Mouse (Mus musculus): ENCODE measurements around the gene Susd2. TPM values are rescaled to one million over a fixed set of nuclear protein-coding genes. Genes with fewer than 3 reads are reported as not detected.

Susd2 gene
- polyA plus RNA-seq, 1 experiment, result 22.0 TPM

GRCm38 (mm10) chr10:75677571-75677970 is 33.8 kb upstream of the Susd2 start:
- DNase-seq, result no peak
- Histone ChIP-seq H3K27ac (ENCODE audit: insufficient read depth, low read length) (peak overlapping the region; percentile 56), H3K4me3 (replicated peaks; ENCODE audit: insufficient read depth, low read depth, low read length) (no peak overlapping the region), H3K27me3 (ENCODE audit: control insufficient read depth, insufficient read depth, low read length) (no peaks in the 10 kb centered on the region), H3K4me1 (ENCODE audit: control insufficient read depth, insufficient read depth, low read length) (peaks cover 39% of the 10 kb centered on the region)
- 8% methylated on average over 2 of the region's 2 CpGs for WGBS
- TF ChIP-seq POLR2A (IDR thresholded peaks at IDR 0.05; ENCODE audit: borderline replicate concordance, insufficient read depth, low read length), result no peak
- no peak for TF ChIP-seq CTCF (IDR thresholded peaks at IDR 0.05; ENCODE audit: borderline replicate concordance, insufficient read depth, low read depth, low read length)

GRCm38 (mm10) chr10:75676819-75677565 is 33.2 kb upstream of the Susd2 start:
- H3K4me3 ChIP-seq (replicated peaks; ENCODE audit: insufficient read depth, low read depth, low read length), result no peak overlapping the region
- TF ChIP-seq POLR2A (IDR thresholded peaks at IDR 0.05; ENCODE audit: borderline replicate concordance, insufficient read depth, low read length) (no peak), CTCF (IDR thresholded peaks at IDR 0.05; ENCODE audit: borderline replicate concordance, insufficient read depth, low read depth, low read length) (no peak)
- peaks cover 43% of the 10 kb centered on the region for H3K4me1 ChIP-seq (ENCODE audit: control insufficient read depth, insufficient read depth, low read length)
- 78% methylated on average over 7 of the region's 7 CpGs for WGBS
- H3K27me3 ChIP-seq (ENCODE audit: control insufficient read depth, insufficient read depth, low read length), result no peaks in the 10 kb centered on the region
- DNase-seq, result no peak
- H3K27ac ChIP-seq (ENCODE audit: insufficient read depth, low read length), result peak overlapping the region; percentile 56; the same call in 1 of the 2 replicates

- peaks cover 45% of the 10 kb centered on the region for H3K4me1 ChIP-seq (ENCODE audit: control insufficient read depth, insufficient read depth, low read length)
- no peaks in the 10 kb centered on the region for H3K27me3 ChIP-seq (ENCODE audit: control insufficient read depth, insufficient read depth, low read length)
- 47% methylated on average over 2 of the region's 2 CpGs for WGBS
- TF ChIP-seq CTCF (IDR thresholded peaks at IDR 0.05; ENCODE audit: borderline replicate concordance, insufficient read depth, low read depth, low read length), result no peak
- no peak for TF ChIP-seq POLR2A (IDR thresholded peaks at IDR 0.05; ENCODE audit: borderline replicate concordance, insufficient read depth, low read length)
- no peak for DNase-seq
- H3K27ac ChIP-seq (ENCODE audit: insufficient read depth, low read length), result 0 out of 2 replicates have a peak overlapping the region, but pooled peaks have one; percentile 6
- H3K4me3 ChIP-seq (replicated peaks; ENCODE audit: insufficient read depth, low read depth, low read length), result no peak overlapping the region
Observed at GRCm38 (mm10) chr10:75676286-75676685, 32.5 kb upstream of the Susd2 start.

GRCm38 (mm10) chr10:75675594-75675993 is 31.8 kb upstream of the Susd2 start:
- Histone ChIP-seq H3K4me3 (replicated peaks; ENCODE audit: insufficient read depth, low read depth, low read length) (no peak overlapping the region), H3K27me3 (ENCODE audit: control insufficient read depth, insufficient read depth, low read length) (no peaks in the 10 kb centered on the region), H3K27ac (ENCODE audit: insufficient read depth, low read length) (no peak overlapping the region), H3K4me1 (ENCODE audit: control insufficient read depth, insufficient read depth, low read length) (peaks cover 45% of the 10 kb centered on the region)
- TF ChIP-seq POLR2A (IDR thresholded peaks at IDR 0.05; ENCODE audit: borderline replicate concordance, insufficient read depth, low read length) (no peak), CTCF (IDR thresholded peaks at IDR 0.05; ENCODE audit: borderline replicate concordance, insufficient read depth, low read depth, low read length) (no peak)
- 49% methylated on average over 8 of the region's 8 CpGs for WGBS
- DNase-seq, result no peak

GRCm38 (mm10) chr10:75669936-75670335 is 26.1 kb upstream of the Susd2 start:
- TF ChIP-seq CTCF (IDR thresholded peaks at IDR 0.05; ENCODE audit: borderline replicate concordance, insufficient read depth, low read depth, low read length) (no peak), POLR2A (IDR thresholded peaks at IDR 0.05; ENCODE audit: borderline replicate concordance, insufficient read depth, low read length) (no peak)
- H3K4me1 ChIP-seq (ENCODE audit: control insufficient read depth, insufficient read depth, low read length), result peaks cover 25% of the 10 kb centered on the region
- H3K27me3 ChIP-seq (ENCODE audit: control insufficient read depth, insufficient read depth, low read length), result no peaks in the 10 kb centered on the region
- no peak for DNase-seq
- no peak overlapping the region for H3K27ac ChIP-seq (ENCODE audit: insufficient read depth, low read length)
- 100% methylated on average over 1 of the region's 1 CpGs for WGBS
- H3K4me3 ChIP-seq (replicated peaks; ENCODE audit: insufficient read depth, low read depth, low read length), result no peak overlapping the region

GRCm38 (mm10) chr10:75667911-75668270 is 24.1 kb upstream of the Susd2 start:
- H3K27ac ChIP-seq (ENCODE audit: insufficient read depth, low read length), result peak overlapping the region; percentile 97
- H3K4me3 ChIP-seq (replicated peaks; ENCODE audit: insufficient read depth, low read depth, low read length), result peak overlapping the region; percentile 87
- no peaks in the 10 kb centered on the region for H3K27me3 ChIP-seq (ENCODE audit: control insufficient read depth, insufficient read depth, low read length)
- DNase-seq, result peak; percentile 84 to 86
- WGBS, result 1% methylated on average over 23 of the region's 23 CpGs
- peak; percentile 34; the same call in 1 of the 2 replicates for TF ChIP-seq POLR2A (IDR thresholded peaks at IDR 0.05; ENCODE audit: borderline replicate concordance, insufficient read depth, low read length)
- TF ChIP-seq CTCF (IDR thresholded peaks at IDR 0.05; ENCODE audit: borderline replicate concordance, insufficient read depth, low read depth, low read length), result no peak
- peaks cover 44% of the 10 kb centered on the region for H3K4me1 ChIP-seq (ENCODE audit: control insufficient read depth, insufficient read depth, low read length)

- 1% methylated on average over 63 of the region's 63 CpGs for WGBS
- Histone ChIP-seq H3K27ac (ENCODE audit: insufficient read depth, low read length) (peak overlapping the region; percentile 97), H3K4me3 (replicated peaks; ENCODE audit: insufficient read depth, low read depth, low read length) (peak overlapping the region; percentile 87), H3K4me1 (ENCODE audit: control insufficient read depth, insufficient read depth, low read length) (peaks cover 44% of the 10 kb centered on the region), H3K27me3 (ENCODE audit: control insufficient read depth, insufficient read depth, low read length) (no peaks in the 10 kb centered on the region)
- no peak for TF ChIP-seq CTCF (IDR thresholded peaks at IDR 0.05; ENCODE audit: borderline replicate concordance, insufficient read depth, low read depth, low read length)
- TF ChIP-seq POLR2A (IDR thresholded peaks at IDR 0.05; ENCODE audit: borderline replicate concordance, insufficient read depth, low read length), result peak; percentile 56; the same call in 1 of the 2 replicates
- peak; percentile 86 to 88 for DNase-seq
Observed at GRCm38 (mm10) chr10:75667115-75667910, 23.5 kb upstream of the Susd2 start.
